Mouse (Mus musculus) neutrophil, adult 5-6 weeks (primary cell): ENCODE results near the gene Rab42. TPM values are rescaled to one million over a fixed set of nuclear protein-coding genes. Genes with fewer than 3 reads are reported as not detected.
A peak's percentile ranks its signal among the peaks of the same experiment; 100 is the strongest.
"Not testable (repeated sequence)": the region's sequence is repeated elsewhere in the genome, so short reads cannot be mapped to it uniquely, and the experiment has no call there.

Experiments
- ATAC-seq: fragments of 151-379, 151-347 bp; 2 replicates; pipeline ENCODE4 v1.8.0; 2017; ENCODE audit warnings: mild to moderate bottlenecking, moderate TSS enrichment; ENCODE audit not compliant: insufficient number of reproducible peaks, poor library complexity, low FRiP score, severe bottlenecking; ENCODE audit errors: extremely low read depth
- total RNA-seq: library from RNA; stranded (forward); fragments of 200-1000 nt; gene quantifications from 2 replicates; pipeline ENCODE4 v1.2.3, GENCODE M21; 2017

The Rab42 gene
- total RNA-seq, 1 experiment from 2014 or later = not detected

DNA sequence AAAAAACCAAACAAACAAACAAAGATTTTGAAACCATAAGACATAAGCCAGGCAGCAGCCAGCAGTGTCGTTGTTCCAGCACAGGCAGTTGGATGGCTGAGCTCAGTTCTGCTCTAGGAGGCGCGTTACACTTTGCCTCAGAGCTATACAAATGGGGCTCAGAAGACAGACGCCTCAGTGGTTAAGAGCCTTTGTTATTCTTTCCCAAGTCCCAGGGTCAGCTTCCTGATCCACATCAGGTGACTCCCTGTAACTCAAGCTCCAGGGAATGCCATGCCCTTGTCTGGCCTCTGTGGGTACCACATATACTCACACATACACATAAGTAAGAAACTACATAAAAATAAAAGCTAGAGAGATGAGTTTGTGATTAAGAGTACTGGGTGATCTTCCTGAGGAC lies 12.1 kb downstream of the Rab42 start:
- no peak for ATAC-seq

DNA sequence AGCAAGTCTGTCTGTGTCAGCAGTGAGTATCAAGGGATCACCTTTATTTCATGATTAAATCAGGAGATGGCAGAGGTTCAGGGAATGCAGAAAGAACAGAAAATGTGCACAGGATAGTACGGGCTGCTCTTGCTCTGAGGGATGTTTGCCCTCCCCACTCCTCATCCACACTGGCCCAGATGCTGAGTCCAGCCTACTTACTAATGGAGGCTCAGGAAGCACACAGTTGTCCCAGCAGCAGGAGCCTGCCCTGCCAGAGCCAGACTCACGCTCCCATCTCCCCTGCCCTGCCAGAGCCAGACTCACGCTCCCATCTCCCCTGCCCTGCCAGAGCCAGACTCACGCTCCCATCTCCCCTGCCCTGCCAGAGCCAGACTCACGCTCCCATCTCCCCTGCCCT lies 14.3 kb downstream of the Rab42 start:
- not testable (repeated sequence) for ATAC-seq

DNA sequence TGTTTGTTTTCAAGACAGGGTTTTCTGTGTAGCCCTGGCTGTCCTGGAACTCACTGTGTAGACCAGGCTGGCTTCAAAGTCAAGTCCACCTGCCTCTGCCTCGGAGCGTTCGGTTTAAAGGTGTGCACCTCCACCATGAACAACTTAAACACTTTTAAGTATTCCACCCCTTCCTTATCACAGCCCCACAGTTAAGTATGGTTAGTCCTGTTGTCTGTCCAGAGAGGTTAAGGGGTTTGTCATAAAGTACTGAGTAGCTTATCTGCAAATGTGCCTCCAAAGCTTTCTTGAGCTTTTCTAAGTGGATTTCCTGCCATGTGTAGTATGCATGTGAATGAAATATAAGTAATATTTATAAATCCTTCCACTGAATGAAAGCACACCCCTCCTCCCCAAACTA lies 27.2 kb downstream of the Rab42 start:
- ATAC-seq = no peak

DNA sequence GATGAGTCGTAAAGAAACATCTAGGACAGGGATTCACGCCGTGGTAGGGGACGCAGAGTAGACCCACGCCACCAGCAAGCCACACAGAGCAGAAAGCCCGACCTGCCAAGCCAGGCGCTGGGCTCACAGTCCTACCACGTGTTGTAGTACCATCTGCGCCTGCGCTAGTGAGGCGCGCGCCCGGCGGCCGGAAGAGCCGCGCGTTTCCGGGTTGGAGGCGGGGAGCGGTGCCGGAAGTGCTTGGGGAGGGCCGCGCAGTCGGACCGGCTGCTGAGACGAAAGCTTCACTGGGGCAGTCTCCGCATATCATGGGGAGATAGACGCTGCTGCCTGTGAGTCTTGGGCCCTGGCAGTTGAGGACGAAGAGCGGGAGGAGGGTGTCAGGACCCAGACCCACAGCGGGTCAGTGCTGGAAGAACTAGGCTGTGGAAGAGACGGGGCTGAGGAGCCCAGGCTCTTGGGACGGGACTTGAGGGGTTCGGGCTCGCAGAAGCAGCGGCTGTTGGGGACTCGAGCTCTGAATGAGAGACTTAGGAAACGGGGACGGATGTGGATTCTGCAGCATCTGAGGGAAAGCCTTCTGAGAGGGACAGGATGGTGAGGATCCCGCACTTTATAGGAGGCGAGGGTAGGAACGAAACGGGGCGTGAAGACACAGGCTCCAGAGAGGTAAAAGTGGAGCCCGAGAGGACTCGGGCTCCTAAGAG lies 28.9 kb downstream of the Rab42 start, which contains the start of gene Taf12:
Gene Taf12, plus strand, starts transcription at position 220 of the 707 bp plus-strand sequence.
- ATAC-seq = peak; percentile 67

DNA sequence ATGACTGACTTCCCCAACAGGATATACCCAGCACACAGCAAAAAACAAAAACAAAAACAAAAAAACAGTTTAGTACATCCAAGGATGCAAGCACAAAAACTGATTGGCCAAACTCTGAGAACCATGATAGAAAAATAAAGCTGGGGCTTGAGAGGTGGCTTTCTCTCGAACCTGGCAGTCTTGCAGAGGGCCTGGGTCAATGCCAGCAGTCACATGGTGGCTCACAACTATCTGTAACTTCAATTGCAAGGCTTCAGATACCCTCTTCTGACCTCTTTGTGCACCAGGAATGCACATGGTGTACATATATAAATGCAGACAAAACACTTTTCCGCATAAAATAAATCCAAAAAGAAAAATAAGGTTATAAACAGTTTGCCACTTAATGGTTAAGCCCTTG lies 30.0 kb downstream of the Rab42 start:
- no peak for ATAC-seq

DNA sequence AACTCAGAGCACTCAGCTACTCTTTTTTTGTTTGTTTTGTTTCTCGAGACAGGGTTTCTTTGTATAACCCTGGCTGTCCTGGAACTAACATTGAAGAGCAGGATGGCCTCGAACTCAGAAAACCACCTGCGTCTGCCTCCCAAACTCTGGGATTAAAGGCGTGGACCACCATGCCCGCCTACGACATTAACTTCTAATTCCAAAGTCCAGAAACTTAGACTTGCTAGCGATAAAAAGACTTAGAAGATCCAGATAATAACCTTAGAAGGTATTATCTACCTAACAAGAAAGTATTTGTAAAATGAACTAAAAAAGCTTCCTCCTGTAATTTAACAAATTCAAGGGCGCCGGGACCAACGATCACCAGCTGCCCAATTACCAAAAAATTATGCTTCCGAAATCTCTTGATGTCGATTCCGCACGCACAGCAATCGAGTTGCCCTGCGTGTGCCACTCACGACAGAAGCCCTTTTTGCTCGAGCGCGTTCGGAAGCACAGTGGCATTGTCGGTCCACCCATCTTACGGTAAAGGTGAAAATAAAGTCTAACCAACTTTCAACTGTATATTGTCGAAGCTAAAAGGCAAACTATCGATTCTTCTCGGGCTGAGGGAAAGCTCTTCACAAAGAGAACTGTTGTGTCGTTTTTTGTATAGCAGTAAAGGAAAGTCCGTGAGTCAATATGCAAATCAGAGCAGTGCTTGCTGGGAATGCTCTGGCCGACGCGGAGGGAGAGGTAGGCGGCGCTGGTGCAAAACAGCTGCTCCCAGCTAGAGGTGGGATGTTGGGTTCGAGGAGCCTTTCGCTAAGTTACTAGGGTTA lies 33.2 kb downstream of the Rab42 start:
- ATAC-seq = peak; percentile 65

DNA sequence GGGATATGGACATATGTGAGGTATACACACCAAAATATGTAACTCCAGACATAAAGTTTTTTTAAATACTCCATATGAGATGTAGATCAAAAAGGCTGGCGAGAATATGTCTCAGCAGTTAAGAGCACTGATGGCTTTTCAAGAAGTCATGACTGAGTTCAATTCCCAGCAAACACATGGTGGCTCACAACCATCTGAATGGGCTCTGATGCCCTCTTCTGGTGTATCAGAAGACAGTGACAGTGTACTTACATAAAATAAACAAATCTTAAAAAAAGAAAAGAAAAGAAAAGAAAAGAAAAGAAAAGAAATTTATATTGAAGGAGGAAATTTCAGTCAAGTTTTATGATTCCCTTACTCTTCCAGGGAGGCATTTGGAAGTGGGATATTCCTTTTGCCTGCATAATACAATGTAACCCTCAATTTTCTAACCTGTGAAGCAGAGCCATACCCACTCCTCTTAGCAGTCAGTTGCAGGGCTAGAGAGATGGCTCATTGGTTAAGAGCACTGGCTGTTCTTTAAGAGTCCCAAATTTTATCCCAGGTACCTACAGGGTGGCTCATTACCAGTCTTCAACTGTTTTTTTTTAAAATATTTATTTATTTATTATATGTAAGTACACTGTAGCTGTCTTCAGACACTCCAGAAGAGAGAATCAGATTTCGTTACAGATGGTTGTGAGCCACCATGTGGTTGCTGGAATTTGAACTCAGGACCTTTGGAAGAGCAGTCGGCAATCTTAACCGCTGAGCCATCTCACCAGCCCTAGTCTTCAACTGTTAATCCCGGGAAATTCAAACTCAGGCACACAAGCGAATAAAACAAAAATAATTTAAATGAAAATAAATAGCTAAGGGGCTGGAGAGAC lies 34.1 kb downstream of the Rab42 start:
- no peak for ATAC-seq

DNA sequence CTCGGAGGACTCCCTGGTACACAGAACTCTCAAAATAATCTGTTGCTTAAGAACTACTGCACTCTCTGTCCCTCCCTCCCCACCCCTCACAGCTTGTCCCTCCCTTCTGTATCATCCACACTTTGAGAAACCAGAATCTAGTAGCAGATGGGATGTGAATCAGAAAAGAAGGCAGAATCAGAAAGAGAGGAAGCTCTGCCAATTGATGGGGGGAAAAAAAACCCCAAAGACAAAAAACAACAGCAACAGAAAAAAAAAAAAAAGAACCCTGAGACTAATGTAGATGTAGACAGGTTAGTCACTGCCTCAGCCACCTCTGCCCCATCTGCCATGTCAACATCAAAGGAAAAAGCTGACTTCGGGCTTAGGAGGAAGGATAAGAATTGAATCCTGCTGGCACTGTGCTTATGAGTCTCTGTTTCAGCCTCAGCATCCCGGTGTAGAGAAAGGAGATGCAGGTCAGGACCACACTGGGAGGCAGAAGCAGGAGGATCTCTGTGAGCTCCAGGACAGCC lies 36.3 kb downstream of the Rab42 start:
- no peak for ATAC-seq

DNA sequence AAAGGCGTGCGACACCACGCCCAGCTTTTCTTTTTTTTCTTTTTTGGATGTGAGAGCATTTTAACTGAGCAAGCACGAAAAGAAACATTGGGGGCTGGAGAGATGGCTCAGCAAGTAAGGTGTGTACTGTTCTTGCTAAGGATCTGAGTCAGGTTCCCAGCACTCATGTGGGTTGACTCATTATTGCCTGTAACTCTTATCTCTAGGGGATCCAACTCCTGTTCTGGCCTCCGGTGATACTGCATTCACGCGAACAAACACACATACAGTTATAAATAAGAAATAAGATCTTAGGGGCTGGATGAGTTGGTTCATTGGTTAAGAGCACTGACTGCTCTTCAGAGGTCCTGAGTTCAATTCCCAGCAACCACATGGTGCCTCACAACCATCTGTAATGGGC lies 39.9 kb downstream of the Rab42 start:
- ATAC-seq = no peak

DNA sequence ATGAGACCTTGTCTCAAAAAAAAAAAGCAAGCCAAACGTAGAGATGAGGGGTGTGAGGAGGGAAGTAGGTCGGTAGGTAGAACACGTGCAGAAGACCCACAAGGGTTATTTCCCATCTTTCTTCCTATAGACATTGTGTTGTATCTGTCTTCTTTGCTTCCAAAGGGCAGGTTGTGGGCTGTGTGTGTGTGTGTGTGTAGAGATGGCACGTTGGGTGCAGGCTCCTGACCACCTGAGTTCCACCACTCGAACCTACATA lies 40.9 kb downstream of the Rab42 start:
- ATAC-seq = no peak

DNA sequence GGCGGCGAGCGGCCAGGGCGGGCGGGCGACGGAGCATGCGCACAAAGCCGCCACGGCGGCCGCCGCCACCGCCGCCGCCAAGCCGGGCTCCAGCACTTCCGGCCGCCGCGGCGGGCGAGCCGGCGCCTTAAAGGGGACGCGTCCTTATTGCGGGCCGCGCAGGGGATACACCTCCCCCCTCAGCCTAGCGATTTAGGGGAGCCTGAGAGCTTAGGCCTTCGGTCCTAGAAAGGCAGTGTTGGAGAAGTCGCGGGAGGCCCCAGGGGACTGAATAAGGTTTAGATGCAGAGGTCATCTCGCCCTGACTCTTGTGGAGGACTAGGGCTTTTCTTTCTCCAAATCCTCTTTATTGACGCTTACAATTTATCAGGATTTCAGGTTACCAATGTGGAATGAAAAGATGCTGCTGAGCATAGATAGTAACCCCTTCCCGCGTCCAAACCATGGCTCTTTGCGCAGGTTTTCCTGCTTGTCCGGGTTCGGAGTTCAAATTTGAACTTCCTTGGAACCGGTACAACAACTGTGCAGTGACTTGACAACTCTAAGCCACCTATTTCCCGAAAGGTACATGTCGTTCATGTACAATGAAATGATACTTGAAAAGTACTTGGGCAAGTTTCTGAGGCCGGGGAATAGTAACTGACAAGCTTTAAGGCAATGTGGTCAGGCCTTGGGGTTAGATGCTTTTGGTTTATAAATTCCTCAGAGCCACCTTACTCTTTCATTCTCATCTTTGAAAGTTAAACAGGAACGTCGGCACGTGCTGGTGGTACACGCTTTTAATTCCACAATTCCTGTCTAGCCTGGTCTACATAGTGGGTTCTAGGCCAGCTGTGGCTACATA lies 41.4 kb downstream of the Rab42 start, which contains the start of gene Gmeb1:
Gene Gmeb1, minus strand, starts transcription at position 89 of the 844 bp plus-strand sequence.
- ATAC-seq = peak; percentile 57

DNA sequence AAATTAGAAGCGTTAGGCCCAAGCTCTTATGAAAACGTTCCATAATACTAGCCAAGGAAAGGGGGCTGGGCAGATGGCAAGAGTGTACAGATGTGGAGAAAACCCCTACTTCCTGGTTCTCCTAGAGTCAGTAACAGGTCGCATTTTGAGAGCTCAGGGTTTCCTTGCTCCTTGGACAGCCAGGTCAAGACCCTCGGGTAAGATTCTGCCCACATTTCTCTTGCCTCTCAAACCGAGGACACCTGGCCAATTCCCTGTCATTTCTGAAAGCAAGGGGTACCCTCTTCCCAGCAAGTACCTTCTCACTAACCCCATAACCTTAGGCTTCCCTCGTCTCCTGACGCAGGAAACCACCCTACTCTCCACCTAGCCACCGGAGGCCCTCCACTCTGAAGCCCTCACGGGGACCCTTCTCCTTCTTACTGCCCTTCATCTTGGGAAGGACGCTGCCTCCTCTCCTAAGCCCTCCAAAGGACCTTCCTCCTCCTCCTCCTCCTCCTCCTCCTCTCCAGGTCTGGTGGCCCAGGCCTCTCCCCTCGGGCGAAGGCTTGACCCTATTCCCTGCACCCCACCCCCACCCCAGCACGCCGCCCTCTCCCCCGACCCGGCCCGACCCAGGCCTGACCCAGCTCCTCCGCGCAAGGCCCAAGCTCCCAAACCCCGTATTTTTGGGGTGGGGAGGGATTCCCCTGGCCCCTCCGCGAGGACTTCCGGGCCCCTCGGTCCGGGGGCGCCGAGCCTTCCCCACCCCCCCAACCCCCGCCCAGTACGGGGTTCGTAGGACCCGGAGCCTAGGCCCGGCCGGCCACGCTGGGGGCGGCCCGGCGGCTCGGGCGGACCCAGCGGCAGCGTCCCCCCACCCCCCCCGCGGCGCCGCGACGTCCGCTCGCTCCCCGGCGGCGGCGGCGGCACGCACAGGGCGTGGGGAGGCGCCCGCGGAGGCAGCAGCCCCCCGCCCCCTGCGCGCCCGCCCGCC lies 42.5 kb downstream of the Rab42 start:
- no peak; the same call in none of the 2 replicates for ATAC-seq

DNA sequence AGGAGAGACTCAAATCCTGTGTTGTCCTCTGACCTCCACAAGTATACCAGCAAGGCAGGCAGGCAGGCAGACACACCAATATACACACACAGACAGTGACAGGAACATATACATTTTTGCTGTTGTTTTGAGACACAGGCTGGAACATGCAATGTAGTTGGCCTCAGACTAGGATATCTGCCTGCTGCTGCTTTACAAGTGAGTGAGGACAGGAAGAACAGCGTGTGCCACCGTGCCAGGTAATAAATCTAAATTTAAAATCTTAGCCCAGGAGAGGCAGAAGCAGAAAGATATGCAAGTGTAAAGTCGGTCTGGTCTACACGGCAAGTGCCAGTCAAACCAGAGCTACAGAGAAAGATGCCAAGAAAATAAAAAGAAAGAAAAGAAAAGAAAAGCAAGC lies 43.9 kb downstream of the Rab42 start:
- no peak for ATAC-seq

DNA sequence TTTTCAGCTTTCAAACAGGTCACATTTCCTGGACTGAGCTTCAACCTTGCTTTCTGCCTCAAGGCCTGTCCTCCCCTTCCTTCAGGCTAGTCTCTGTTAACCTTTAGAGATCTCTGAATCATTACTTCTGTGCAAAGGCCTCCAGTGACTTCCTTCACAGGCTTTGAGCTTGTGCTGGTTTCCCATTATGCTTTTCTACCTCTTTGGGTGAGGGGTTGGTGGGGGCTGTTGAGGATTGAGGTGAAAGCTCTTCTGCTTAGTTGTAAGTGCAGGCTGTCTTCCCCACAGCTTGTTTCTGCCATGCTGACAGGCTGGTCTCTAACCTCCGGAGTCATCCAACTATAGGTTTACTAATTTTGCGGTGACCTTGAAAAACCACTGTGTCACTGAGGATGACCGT lies 46.8 kb downstream of the Rab42 start:
- no peak for ATAC-seq

DNA sequence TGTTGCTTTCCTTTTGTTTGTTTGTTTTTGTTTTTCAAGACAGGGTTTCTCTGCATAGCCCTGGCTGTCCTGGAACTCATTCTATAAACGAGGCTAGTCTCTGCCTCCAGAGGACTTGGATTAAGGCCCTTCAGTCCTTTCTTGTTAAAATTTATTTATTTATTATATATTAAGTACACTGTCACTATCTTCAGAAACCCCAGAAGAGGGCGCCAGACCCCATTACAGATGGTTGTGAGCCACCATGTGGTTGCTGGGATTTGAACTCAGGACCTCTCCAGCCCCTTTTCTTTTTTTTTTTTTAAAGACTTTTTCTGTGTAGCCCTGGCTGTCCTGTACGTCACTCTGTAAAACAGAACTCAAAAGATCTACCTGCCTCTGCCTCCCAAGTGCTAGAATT lies 48.2 kb downstream of the Rab42 start:
- ATAC-seq = no peak

DNA sequence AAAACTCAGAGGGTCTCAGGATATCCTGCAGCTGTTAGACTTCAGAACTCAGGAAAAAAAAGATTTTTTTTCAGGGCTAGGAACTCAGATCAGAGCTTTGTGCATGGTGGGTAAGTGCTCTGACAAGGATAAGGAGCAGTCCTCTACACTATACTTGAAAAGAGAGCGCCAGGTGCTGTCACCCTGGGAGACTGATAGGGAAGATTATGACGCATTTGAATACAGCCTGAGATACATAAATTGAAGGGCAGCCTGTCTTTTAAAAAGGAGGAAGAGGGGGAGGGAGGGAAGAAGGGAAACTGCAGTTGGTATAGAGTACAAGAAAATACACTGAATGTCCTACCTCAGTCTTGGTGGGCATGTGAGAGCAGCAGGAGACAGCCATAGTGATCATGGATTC lies 49.6 kb downstream of the Rab42 start:
- ATAC-seq = no peak

DNA sequence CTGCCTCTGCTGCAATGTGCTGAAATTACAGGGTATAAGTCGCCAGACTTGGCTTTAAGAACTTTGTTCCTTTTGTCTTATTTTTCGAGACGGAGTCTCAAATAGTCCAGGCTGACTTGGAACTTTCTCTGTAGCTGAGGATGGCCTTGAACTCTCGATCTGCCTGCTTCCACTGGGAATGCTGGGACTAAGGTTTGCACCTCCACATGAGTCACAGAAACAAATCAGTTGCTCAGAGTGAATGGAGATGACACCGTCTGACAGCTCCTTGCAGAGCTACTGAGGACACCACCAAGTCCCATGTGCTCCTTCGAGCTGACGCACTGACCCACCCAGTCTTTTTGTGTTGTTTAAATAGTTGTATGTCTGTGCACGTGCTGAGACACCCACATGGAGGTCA lies 50.1 kb downstream of the Rab42 start:
- ATAC-seq = no peak
